In genomic region chr5:43927729-43928128, GRCm38 (mm10) we compare ENCODE assay signal across 39 mouse cellular contexts. TPM values are rescaled to one million over a fixed set of nuclear protein-coding genes. Genes with fewer than 3 reads are reported as not detected.
"Had no signal": no experiment of that assay in that cellular context is flagged by ENCODE, and none has a peak within 500 bp of the region (broad histone marks: within the 10 kb centered on the region; RNA-seq: fewer than 3 reads in every experiment).

No protein-coding gene starts in this region.

- H3K4me2 ChIP-seq: heart, embryonic 11.5 days; heart, embryonic 12.5 days; heart, embryonic 13.5 days; heart, embryonic 15.5 days; hindbrain, embryonic 12.5 days; hindbrain, embryonic 13.5 days; hindbrain, embryonic 14.5 days; hindbrain, embryonic 15.5 days; intestine, embryonic 15.5 days; kidney, embryonic 15.5 days had no signal

- H3K4me1 ChIP-seq: heart, embryonic 10.5 days; heart, embryonic 12.5 days; heart, embryonic 13.5 days; heart, embryonic 15.5 days; hindbrain, embryonic 10.5 days; hindbrain, embryonic 12.5 days; hindbrain, embryonic 13.5 days; hindbrain, embryonic 15.5 days; intestine, embryonic 15.5 days; kidney, embryonic 15.5 days had no signal

- H3K4me3 ChIP-seq: heart, embryonic 10.5 days; heart, embryonic 12.5 days; heart, embryonic 13.5 days; heart, embryonic 15.5 days; hindbrain, embryonic 10.5 days; hindbrain, embryonic 12.5 days; hindbrain, embryonic 13.5 days; hindbrain, embryonic 15.5 days; intestine, embryonic 15.5 days; kidney, embryonic 15.5 days; layer of hippocampus, adult 2 months had no signal

- H3K27me3 ChIP-seq: heart, embryonic 12.5 days; heart, embryonic 13.5 days; heart, embryonic 15.5 days; hindbrain, embryonic 12.5 days; hindbrain, embryonic 13.5 days; hindbrain, embryonic 15.5 days; intestine, embryonic 15.5 days; kidney, embryonic 15.5 days had no signal

- H3K27ac ChIP-seq: heart, embryonic 10.5 days; heart, embryonic 13.5 days; heart, embryonic 15.5 days; hindbrain, embryonic 10.5 days; hindbrain, embryonic 12.5 days; hindbrain, embryonic 13.5 days; hindbrain, embryonic 14.5 days; hindbrain, embryonic 15.5 days; hindbrain, postnatal 0 days; intestine, embryonic 15.5 days; kidney, embryonic 15.5 days; kidney, postnatal 0 days; layer of hippocampus, adult 2 months had no signal

- DNase-seq: heart, postnatal 10 days; heart, postnatal 14 days; heart, postnatal 36 days; heart, postnatal 4 days; kidney, adult 11 months; kidney, adult 18-20 months; kidney, adult 2 months; kidney, adult 8-10 months; kidney, adult 9 months; kidney, postnatal 10 days; kidney, postnatal 14 days; kidney, postnatal 25 days; kidney, postnatal 36 days; kidney, postnatal 4 days; layer of hippocampus, adult 9-11 months; layer of hippocampus, postnatal 36 days had no signal

- H3K9me3 ChIP-seq: heart, embryonic 10.5 days; heart, embryonic 12.5 days; heart, embryonic 13.5 days; heart, embryonic 15.5 days; hindbrain, embryonic 10.5 days; hindbrain, embryonic 12.5 days; hindbrain, embryonic 13.5 days; hindbrain, embryonic 15.5 days; intestine, embryonic 15.5 days; kidney, embryonic 15.5 days had no signal

- H3K9ac ChIP-seq: heart, embryonic 12.5 days; heart, embryonic 13.5 days; heart, embryonic 15.5 days; hindbrain, embryonic 12.5 days; hindbrain, embryonic 13.5 days; hindbrain, embryonic 14.5 days; hindbrain, embryonic 15.5 days; intestine, embryonic 15.5 days; kidney, embryonic 15.5 days had no signal

- ATAC-seq: hindbrain, embryonic 16.5 days; hindbrain, postnatal 0 days; inflammation-experienced regulatory T-cells, adult 6 months; intestine, embryonic 15.5 days; intestine, embryonic 16.5 days; intestine, postnatal 0 days had no signal

- H3K36me3 ChIP-seq: heart, embryonic 10.5 days; heart, embryonic 12.5 days; heart, embryonic 13.5 days; heart, embryonic 15.5 days; hindbrain, embryonic 10.5 days; hindbrain, embryonic 12.5 days; hindbrain, embryonic 13.5 days; hindbrain, embryonic 15.5 days; intestine, embryonic 15.5 days; kidney, embryonic 15.5 days had no signal

RNA-seq across cellular contexts. Expression of gene Gm7879, which starts 14.8 kb away (rescaled TPM):
- total RNA-seq: hindbrain, postnatal 0 days had no signal
- polyA plus RNA-seq: heart, embryonic 10.5 days; heart, embryonic 11.5 days; heart, embryonic 12.5 days; heart, postnatal 0 days; hindbrain, embryonic 10.5 days; hindbrain, embryonic 12.5 days; hindbrain, embryonic 15.5 days; hindbrain, embryonic 16.5 days; intestine, embryonic 14.5 days; intestine, embryonic 16.5 days; kidney, embryonic 14.5 days; kidney, postnatal 0 days had no signal

RNA-seq across cellular contexts. Expression of gene Fgfbp1, which starts 53.9 kb away (rescaled TPM):
- total RNA-seq: heart, postnatal 36 days; hematopoietic stem cell, adult 5-6 weeks had no signal
- polyA plus RNA-seq: heart, embryonic 11.5 days; heart, embryonic 12.5 days; inflammation-experienced regulatory T-cells, adult 6 months had no signal
